Mouse (Mus musculus): ENCODE measurements around the gene Zcchc10.
"Not testable (repeated sequence)": the region's sequence is repeated elsewhere in the genome, so short reads cannot be mapped to it uniquely, and the experiment has no call there.

Zcchc10 gene

GRCm38 (mm10) chr11:53324512-53324968 is at the start of gene Zcchc10:
TSS of gene Zcchc10 (plus strand) at chr11:53324679.
- DNase-seq (ENCODE audit: low spot score in 2 of 2) = peak; percentile 74 to 82

- DNase-seq (ENCODE audit: low spot score in 2 of 2) = no peak
Measured at GRCm38 (mm10) chr11:53275358-53275757, 49.1 kb upstream of the Zcchc10 start.

DNA sequence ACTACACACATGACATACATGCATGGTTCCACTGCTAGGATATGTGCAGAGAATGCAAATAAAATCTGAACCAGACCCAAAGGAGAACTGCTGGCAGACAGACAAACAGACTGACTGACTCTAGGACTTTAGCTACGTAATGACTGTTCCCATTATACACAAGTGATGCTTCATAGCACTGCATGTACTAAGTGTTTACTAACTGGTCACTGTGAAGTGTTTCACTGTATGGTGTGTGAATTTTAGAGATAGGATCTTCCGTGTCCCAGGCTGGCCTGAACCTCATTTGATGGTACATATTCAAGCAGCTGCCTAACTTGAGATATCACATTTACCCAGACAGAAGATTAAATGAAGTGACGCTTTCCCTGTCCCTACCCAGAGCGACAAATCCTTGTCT is 46.1 kb upstream of the Zcchc10 start:
- DNase-seq (ENCODE audit: low spot score in 2 of 2) = no peak

GRCm38 (mm10) chr11:53285885-53286284 is 38.6 kb upstream of the Zcchc10 start:
- DNase-seq (ENCODE audit: low spot score in 2 of 2) = no peak

GRCm38 (mm10) chr11:53290187-53290586 is 34.3 kb upstream of the Zcchc10 start:
- DNase-seq (ENCODE audit: low spot score in 2 of 2) = not testable (repeated sequence)

GRCm38 (mm10) chr11:53290871-53291270 is 33.6 kb upstream of the Zcchc10 start:
- no peak for DNase-seq (ENCODE audit: low spot score in 2 of 2)

- DNase-seq (ENCODE audit: low spot score in 2 of 2) = no peak
Measured at GRCm38 (mm10) chr11:53294441-53294840, 30.0 kb upstream of the Zcchc10 start.

GRCm38 (mm10) chr11:53296880-53297279 is 27.6 kb upstream of the Zcchc10 start:
- DNase-seq (ENCODE audit: low spot score in 2 of 2) = no peak

GRCm38 (mm10) chr11:53297947-53298860 is 26.3 kb upstream of the Zcchc10 start:
- no peak for DNase-seq (ENCODE audit: low spot score in 2 of 2)

GRCm38 (mm10) chr11:53299551-53300329 is 24.7 kb upstream of the Zcchc10 start:
- peak; percentile 61 to 64 for DNase-seq (ENCODE audit: low spot score in 2 of 2)

DNA sequence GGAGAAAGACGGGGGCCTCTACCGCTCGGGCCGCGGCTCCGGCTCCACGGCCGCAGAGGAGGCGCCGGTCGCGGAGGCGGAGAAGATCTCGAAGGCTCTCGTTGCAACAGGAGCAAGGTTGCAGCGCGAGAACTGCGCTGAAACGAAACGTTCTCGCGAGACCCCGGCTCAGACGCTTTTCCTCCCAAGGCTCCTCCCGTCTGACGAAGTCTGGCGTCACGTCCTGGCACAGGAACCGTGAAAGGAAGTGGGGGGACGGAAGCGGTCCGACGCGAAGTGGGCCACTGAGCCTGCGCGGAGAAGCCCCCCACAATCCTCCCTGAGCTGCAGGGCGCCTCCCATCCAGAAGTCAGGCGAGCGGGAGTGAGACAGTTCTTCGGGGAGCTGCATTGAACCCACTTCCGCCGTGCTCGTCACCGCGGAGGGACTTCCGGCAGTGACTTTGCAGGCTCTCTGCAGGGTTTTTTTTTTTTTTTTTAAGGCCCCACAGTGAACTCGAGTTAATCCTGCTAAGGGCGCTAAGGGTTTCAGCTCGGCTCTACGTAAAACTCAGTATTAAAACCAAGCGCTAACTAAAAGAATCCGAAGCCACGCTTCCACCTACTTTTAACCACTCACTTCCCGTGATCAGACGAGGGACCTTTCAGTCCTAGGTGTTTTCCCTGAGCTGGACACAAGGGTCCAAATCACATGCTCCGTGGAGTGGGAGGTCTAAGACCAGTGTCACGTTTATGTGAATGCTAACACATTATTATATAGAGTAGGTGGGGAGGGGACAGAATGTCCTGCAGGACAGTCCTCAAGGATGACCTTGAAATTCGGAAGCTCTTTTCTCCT is 23.9 kb upstream of the Zcchc10 start, which contains the start of gene Hspa4:
TSS of gene Hspa4 (minus strand) at position 128 of the 837 bp plus-strand sequence.
- peak; percentile 96 to 98 for DNase-seq (ENCODE audit: low spot score in 2 of 2)

DNA sequence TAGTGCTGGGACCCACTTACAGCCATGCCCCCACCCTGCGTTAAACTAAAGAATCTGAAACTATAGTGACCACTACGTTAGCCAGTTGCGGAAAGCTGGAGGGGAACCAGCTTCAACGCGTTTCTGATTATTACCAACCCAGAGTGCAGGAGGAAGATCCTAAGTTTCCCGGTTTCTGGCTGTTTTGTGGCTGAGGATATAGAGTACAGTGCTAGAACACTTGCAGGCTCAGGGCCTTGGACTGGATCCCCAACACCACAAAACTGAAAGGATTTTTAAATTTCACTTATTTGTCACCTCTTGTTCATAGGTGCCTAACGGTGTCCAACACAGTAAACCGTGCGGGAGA is 23.3 kb upstream of the Zcchc10 start:
- DNase-seq (ENCODE audit: low spot score in 2 of 2) = no peak

DNA sequence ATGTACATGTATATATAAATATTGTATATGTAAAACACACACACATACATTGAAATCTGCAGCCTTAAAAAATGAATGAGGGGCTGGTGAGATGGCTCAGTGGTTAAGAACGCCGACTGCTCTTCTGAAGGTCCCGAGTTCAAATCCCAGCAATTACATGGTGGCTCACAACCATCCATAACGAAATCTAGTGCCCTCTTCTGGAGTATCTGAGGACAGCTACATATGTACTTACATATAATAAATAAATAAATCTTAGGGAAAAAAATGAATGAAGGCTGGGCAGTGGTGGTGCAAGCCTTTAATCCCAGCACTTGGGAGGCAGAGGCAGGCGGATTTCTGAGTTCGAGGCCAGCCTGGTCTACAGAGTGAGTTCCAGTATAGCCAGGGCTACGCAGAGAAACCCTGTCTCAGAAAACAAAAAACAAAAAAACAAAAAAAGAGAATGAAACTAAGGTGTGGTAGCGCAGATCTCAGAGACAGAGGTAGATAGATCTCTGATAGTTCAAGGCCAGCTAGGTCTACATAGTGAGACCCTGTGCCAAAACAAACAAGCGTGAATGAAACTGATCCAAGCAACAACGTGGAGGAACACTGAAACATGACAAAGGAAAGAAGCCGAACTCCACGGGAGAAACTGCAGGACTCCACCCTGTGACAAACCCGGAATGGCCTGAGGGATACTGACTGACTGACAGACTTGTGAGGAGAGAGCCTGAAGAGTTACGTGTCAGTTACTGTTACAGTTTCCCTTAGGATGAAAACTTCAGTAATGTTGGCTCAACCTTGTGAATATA is 20.2 kb upstream of the Zcchc10 start:
- no peak for DNase-seq (ENCODE audit: low spot score in 2 of 2)

- no peak for DNase-seq (ENCODE audit: low spot score in 2 of 2)
Measured at GRCm38 (mm10) chr11:53306965-53307364, 17.5 kb upstream of the Zcchc10 start.

DNA sequence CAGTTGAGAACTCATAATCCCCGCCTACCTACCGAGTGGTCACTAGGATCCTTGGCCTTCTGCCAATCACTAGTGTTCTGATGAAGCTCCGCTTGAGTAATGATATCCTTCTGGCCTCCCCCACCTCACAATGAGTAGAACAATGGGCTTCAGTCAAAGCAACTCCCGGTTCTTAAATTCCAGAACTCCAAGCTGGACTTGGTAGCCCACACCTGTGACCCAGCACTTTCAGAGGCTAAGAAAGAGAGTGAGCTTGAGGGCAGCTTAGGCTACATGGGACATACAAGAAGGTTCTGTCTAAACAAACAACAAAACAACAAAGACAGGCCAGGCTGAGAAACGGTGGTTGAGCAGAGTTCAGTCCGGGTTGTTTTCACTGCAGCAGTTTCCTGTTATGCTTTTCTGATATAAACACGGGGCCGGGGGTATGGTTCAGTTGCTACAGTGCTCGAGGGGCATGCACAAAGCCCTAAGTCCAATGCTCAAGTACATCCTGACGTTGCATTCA is 16.9 kb upstream of the Zcchc10 start:
- DNase-seq (ENCODE audit: low spot score in 2 of 2) = no peak

GRCm38 (mm10) chr11:53308251-53308864 is 16.1 kb upstream of the Zcchc10 start:
- DNase-seq (ENCODE audit: low spot score in 2 of 2) = no peak

DNA sequence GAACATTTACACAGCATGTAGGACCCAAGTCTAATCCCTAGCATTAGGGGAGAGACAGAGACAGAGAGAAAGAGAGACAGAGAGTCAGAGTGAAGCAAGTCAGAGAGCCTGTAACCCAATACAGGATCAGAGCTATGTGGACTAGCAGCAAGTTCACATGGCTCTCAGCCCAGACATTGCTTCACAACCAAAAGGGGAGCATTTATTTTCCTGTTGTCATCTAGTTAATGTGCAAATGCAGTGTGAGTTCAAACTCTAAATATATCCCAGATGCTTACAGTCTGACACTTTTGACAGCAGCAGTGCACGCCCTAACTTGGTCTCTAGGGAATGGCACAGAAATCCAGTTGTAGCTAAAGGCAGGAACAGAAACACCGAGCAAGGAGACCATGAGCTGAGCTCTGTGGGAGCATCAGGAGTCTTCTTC is 15.6 kb upstream of the Zcchc10 start:
- DNase-seq (ENCODE audit: low spot score in 2 of 2) = no peak

DNA sequence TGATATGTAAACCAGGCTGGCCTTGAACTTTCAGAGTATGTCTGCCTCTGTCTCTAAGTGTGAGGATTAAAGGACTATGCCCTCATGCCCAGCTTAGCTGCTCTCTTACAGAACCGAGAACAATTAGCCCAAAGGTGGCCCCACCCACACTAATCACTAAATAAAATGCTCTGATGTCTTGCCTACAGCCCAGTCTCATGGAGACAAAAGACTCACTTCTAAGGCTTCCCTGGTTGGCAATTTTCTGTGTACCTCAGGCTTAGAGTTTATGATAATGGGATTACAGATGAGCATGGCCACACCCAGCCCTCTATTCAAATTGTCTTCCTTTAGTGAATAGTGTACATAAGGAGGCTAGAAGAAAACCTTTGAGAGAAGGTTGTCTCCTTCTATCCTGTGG is 13.1 kb upstream of the Zcchc10 start:
- DNase-seq (ENCODE audit: low spot score in 2 of 2) = no peak

- not testable (repeated sequence) for DNase-seq (ENCODE audit: low spot score in 2 of 2)
Measured at GRCm38 (mm10) chr11:53312823-53313222, 11.7 kb upstream of the Zcchc10 start.

GRCm38 (mm10) chr11:53314770-53315173 is 9.7 kb upstream of the Zcchc10 start:
- DNase-seq (ENCODE audit: low spot score in 2 of 2) = no peak

All from frontal cortex, postnatal 10 days (tissue).